Mouse (Mus musculus) midbrain, embryonic 10.5 days (tissue): ENCODE results near the gene C1d. TPM values are rescaled to one million over a fixed set of nuclear protein-coding genes. Genes with fewer than 3 reads are reported as not detected.
"Not testable (repeated sequence)": the region's sequence is repeated elsewhere in the genome, so short reads cannot be mapped to it uniquely, and the experiment has no call there.

Source experiments
- DNase-seq: peaks from one replicate; pipeline ENCODE4 v3.0.0-alpha.2; 2017; ENCODE audit warnings: low spot score
- H3K27ac ChIP-seq: fragments of 300-500 bp; sonication (generic); replicated peaks from 2 replicates; pipeline ENCODE4 v1.5.1; 2016; ENCODE audit warnings: mild to moderate bottlenecking
- H3K27me3 ChIP-seq: fragments of 300-500 bp; sonication (generic); 2 replicates; pipeline ENCODE4 v1.6.1; 2016; ENCODE audit warnings: low read depth, mild to moderate bottlenecking; ENCODE audit not compliant: poor library complexity, severe bottlenecking
- H3K36me3 ChIP-seq: fragments of 300-500 bp; sonication (generic); 2 replicates; pipeline ENCODE4 v1.6.1; 2016; ENCODE audit warnings: mild to moderate bottlenecking, moderate library complexity
- H3K4me1 ChIP-seq: fragments of 300-500 bp; sonication (generic); 2 replicates; pipeline ENCODE4 v1.6.1; 2016
- H3K4me3 ChIP-seq: fragments of 300-500 bp; sonication (generic); 2 replicates; pipeline ENCODE4 v1.5.1; 2016; ENCODE audit warnings: mild to moderate bottlenecking, moderate library complexity
- H3K9me3 ChIP-seq: fragments of 300-500 bp; sonication (generic); replicated peaks from 2 replicates; pipeline ENCODE4 v1.6.1; 2016; ENCODE audit warnings: mild to moderate bottlenecking
- WGBS: fragments of 180-500 bp; shearing (Covaris S2); methylation state at CpG from one replicate; pipeline ENCODE4 v1.1.7; 2016; 5-methylcytosine and 5-hydroxymethylcytosine counted together
- polyA plus RNA-seq: library from polyadenylated mRNA; unstranded; fragments of >200 nt; fragmentation: Nextera tagmentation; extraction: Ambion mirVana; gene quantifications from 2 replicates; pipeline ENCODE4 v1.2.1, GENCODE M21; 2016

Gene C1d
- polyA plus RNA-seq = 107 and 111 TPM in 2 replicates

DNA sequence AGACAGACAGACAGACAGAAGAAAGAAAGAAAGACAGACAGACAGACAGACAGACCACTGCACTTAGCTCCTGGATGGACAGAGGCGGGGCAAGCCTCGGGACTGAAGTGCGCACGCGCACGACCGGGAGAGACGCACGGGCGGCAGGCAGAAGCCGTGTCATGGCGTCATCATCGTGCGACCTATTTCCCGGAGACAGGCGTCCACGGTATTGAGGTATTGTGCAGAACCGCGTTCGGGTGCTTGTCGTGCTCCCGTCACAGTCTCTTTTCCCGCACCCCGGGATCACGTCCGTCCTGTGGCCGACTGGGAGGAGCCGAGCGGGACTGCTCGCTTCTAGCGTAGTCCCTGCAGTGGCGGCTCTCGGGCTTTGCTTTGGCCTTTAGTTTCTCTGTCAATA lies at the start of gene C1d:
Gene C1d (plus strand): TSS at position 137 of the 400 bp plus-strand sequence.
- DNase-seq = peak; percentile 93
- WGBS = under 1% methylated on average over 33 of the region's 33 CpGs
- peaks cover 25% of the 10 kb centered on the region for H3K4me1 ChIP-seq
- H3K27me3 ChIP-seq = no peaks in the 10 kb centered on the region
- no peaks in the 10 kb centered on the region for H3K9me3 ChIP-seq
- peak within 1 kb of the TSS; percentile 92 for H3K27ac ChIP-seq
- H3K4me3 ChIP-seq = peak within 1 kb of the TSS; percentile 82
- no peaks in the 10 kb centered on the region for H3K36me3 ChIP-seq

- Histone ChIP-seq H3K4me3 (peak within 1 kb of the TSS; percentile 92), H3K9me3 (no peaks in the 10 kb centered on the region), H3K36me3 (peaks cover 30% of the 10 kb centered on the region), H3K27me3 (no peaks in the 10 kb centered on the region), H3K4me1 (peaks cover 26% of the 10 kb centered on the region), H3K27ac (peak within 1 kb of the TSS; percentile 98)
- DNase-seq = peak; percentile 96
- under 1% methylated on average over 65 of the region's 65 CpGs for WGBS
These were observed 45.9 kb upstream of the C1d start, which contains the start of gene Pno1 for GRCm38 (mm10) chr11:17211258-17212140. Gene Pno1, minus strand, starts transcription at chr11:17211568.

- no peak for DNase-seq
- 3% methylated on average over 10 of the region's 10 CpGs for WGBS
- peak overlapping the region; percentile 98 for H3K27ac ChIP-seq
These were observed 45.3 kb upstream of the C1d start for GRCm38 (mm10) chr11:17212141-17212495.

DNA sequence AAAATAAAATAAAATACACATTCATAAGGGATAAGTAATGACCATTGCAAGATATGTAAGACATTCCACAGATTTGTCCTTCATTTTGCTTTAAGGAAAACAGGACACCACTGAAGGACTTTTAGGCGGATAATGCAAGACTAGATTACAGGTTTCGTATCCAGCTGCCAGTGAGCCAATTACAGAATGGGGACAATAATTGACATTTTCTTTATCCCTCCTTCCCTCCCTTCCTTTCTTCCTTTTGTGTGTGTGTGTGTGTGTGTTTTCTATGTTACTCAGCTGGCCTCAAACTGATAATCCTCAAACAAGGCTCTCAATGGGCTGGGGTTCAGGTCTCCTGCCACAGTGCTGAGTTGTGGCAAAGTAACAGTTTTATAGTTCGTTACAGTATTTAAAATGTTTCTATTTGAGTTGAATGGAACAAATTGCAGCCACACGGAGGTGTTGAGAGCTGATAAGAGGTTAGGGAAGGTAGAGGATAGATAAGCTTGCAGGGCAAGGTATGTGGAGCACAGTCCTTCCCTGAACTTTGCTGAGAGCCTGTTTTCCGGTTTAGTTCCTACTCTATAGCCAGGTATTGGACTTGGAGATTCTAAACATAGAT lies 44.4 kb upstream of the C1d start:
- H3K9me3 ChIP-seq = no peaks in the 10 kb centered on the region
- WGBS = 87% methylated on average over 5 of the region's 5 CpGs
- no peaks in the 10 kb centered on the region for H3K27me3 ChIP-seq
- no peak overlapping the region for H3K27ac ChIP-seq
- DNase-seq = no peak
- peak overlapping the region; percentile 92 for H3K4me3 ChIP-seq
- peaks cover 15% of the 10 kb centered on the region for H3K36me3 ChIP-seq
- H3K4me1 ChIP-seq = peaks cover 26% of the 10 kb centered on the region

More at GRCm38 (mm10) chr11:17212141-17212495, 45.3 kb upstream of the C1d start:
- H3K27me3 ChIP-seq = no peaks in the 10 kb centered on the region
- H3K36me3 ChIP-seq = peaks cover 24% of the 10 kb centered on the region
- peaks cover 26% of the 10 kb centered on the region for H3K4me1 ChIP-seq
- no peaks in the 10 kb centered on the region for H3K9me3 ChIP-seq
- H3K4me3 ChIP-seq = peak overlapping the region; percentile 92

DNA sequence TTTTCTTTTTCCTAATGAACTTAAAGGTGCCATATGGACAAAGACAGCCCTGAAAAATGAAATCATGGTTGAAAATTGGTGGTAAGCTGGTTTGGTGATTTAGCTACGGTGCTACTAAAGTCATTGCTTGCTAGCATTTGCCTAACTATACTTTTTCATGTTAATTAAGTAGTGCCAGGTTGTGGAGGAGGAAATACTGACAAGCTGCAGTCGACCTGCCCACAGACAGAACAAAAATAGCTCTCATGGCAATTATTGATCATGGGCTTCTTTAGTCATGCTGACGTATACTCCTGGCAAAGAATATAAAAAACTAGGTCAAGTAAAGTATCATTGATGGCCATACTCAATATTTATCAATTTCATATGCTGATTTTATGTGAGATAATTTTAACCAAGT lies 41.9 kb upstream of the C1d start:
- no peak for DNase-seq
- no peaks in the 10 kb centered on the region for H3K27me3 ChIP-seq
- peaks cover 20% of the 10 kb centered on the region for H3K4me1 ChIP-seq
- 90% methylated on average over 3 of the region's 3 CpGs for WGBS
- no peaks in the 10 kb centered on the region for H3K9me3 ChIP-seq
- H3K27ac ChIP-seq = no peak overlapping the region
- H3K36me3 ChIP-seq = peaks cover 3% of the 10 kb centered on the region; the same call in 1 of the 2 replicates
- H3K4me3 ChIP-seq = no peak overlapping the region

- no peaks in the 10 kb centered on the region for H3K27me3 ChIP-seq
- no peak overlapping the region for H3K4me3 ChIP-seq
- 95% methylated on average over 8 of the region's 8 CpGs for WGBS
- DNase-seq = no peak
- no peaks in the 10 kb centered on the region for H3K9me3 ChIP-seq
- H3K36me3 ChIP-seq = peaks cover 44% of the 10 kb centered on the region
- H3K27ac ChIP-seq = no peak overlapping the region
- H3K4me1 ChIP-seq = no peaks in the 10 kb centered on the region
These were observed 36.3 kb upstream of the C1d start for GRCm38 (mm10) chr11:17221126-17221525.

- Histone ChIP-seq H3K4me3 (no peak overlapping the region), H3K36me3 (peaks cover 60% of the 10 kb centered on the region), H3K9me3 (no peaks in the 10 kb centered on the region), H3K27me3 (no peaks in the 10 kb centered on the region), H3K4me1 (no peaks in the 10 kb centered on the region), H3K27ac (no peak overlapping the region)
- WGBS = 93% methylated on average over 5 of the region's 5 CpGs
- no peak for DNase-seq
These were observed 24.6 kb upstream of the C1d start for GRCm38 (mm10) chr11:17232792-17233191.

DNA sequence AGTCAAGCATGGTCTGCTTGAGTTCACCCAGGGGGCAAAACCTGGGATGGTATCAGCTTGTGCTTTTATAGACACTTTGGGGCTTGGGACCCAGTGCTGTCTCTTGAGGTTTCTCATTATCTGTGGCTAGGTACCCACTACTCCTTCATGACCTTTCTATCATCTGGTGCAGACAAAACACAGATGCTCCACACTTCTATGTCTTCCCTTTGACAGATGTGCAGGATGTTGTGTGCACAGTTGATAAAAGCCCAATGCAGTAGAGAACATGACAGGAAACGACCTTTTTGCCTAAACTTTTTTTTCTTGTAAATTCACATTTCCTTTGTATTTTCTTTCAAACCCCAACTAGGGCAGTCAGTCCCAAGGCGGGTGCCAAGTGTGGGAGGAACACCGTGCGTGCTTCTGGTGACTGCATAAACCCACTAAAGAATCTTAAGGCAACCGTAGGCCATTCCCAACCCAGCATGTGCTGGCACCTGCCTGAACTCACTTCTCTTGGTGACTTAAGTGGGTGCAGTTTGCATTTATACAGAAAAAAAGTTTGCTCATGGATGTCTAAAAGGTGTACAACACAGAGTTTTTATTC lies 20.8 kb upstream of the C1d start:
- Histone ChIP-seq H3K27me3 (no peaks in the 10 kb centered on the region), H3K36me3 (peaks cover 36% of the 10 kb centered on the region), H3K4me1 (no peaks in the 10 kb centered on the region), H3K4me3 (no peak overlapping the region), H3K9me3 (no peaks in the 10 kb centered on the region), H3K27ac (no peak overlapping the region)
- no peak for DNase-seq
- 88% methylated on average over 5 of the region's 5 CpGs for WGBS

DNA sequence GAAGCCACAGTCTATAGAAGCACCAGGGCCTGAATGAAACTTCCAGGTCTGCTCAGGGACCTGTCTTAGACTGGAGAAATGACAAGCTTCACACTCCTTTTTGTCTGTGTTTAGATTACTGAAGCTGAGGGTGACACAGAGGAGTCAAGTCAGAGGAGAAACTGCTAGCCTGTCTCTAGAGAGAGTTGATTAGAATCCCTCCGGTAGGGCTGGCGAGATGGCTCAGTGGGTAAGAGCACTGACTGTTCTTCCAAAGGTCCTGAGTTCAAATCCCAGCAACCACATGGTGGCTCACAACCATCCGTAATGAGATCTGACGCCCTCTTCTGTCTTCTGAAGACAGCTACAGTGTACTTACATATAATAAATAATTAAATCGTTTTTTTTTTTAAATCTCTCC lies 18.8 kb upstream of the C1d start:
- DNase-seq, H3K4me1 ChIP-seq, H3K9me3 ChIP-seq, H3K4me3 ChIP-seq, H3K27ac ChIP-seq, H3K27me3 ChIP-seq: not testable (repeated sequence)
- peaks cover 21% of the 10 kb centered on the region for H3K36me3 ChIP-seq
- WGBS = 89% methylated on average over 5 of the region's 5 CpGs

- Histone ChIP-seq H3K9me3 (no peaks in the 10 kb centered on the region), H3K27me3 (no peaks in the 10 kb centered on the region), H3K27ac (no peak overlapping the region), H3K36me3 (no peaks in the 10 kb centered on the region), H3K4me1 (no peaks in the 10 kb centered on the region), H3K4me3 (no peak overlapping the region)
- DNase-seq = no peak
These were observed 8.7 kb upstream of the C1d start for GRCm38 (mm10) chr11:17248715-17249114.

DNA sequence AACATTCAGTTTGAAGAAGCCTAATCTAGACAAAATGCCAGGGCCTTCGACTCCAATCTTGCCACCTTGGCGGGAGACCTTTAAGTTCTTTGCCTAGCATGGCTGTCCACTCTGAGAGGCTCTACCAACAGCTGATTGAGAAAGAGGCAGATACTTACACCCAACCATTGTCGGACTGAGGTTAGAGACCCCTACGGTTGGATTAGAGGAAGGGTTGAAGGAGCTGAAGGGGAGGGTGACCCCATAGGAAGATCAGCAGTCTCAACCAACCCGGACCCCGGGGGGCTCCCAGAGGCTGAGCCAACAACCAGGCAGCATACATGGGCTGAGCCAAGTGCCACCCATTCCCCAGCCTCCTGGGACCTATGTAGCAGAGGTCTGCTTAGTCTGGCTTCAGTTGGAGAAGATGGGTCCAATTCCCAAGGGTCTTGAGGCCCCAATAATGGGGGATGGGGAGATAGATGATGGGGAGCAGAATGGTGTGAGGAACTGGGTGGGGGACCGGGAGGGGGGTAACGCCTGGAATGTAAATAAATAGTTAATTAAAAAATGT lies 490 bp upstream of the C1d start:
- WGBS = 60% methylated on average over 8 of the region's 8 CpGs
- Histone ChIP-seq H3K9me3 (no peaks in the 10 kb centered on the region), H3K4me1 (peaks cover 25% of the 10 kb centered on the region), H3K36me3 (no peaks in the 10 kb centered on the region), H3K27ac (peak overlapping the region; percentile 92), H3K4me3 (peak overlapping the region; percentile 82), H3K27me3 (no peaks in the 10 kb centered on the region)
- peak; percentile 16 for DNase-seq

DNA sequence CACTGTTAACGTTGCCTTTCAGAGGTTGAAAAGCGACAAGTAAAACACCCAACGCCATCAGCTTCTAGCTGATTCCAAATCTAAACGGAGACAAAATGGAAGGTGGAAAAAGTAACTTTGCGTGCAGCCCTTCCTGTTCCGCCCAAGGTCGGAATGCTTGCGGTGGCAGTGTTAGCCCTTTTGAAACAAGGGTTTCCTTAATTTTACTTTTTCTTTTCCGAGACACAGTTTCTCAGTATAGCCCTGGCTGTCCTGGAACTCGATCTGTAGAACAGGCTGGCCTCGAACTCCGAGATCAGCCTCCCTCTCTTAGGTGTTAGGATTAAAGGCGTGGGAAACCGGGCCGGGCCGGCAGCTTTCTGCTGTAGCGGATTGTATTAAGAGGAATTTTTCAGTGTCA lies 482 bp downstream of the C1d start:
- no peaks in the 10 kb centered on the region for H3K36me3 ChIP-seq
- peak overlapping the region; percentile 92 for H3K27ac ChIP-seq
- peak overlapping the region; percentile 82 for H3K4me3 ChIP-seq
- 1% methylated on average over 17 of the region's 17 CpGs for WGBS
- no peak for DNase-seq
- H3K4me1 ChIP-seq = peaks cover 25% of the 10 kb centered on the region
- no peaks in the 10 kb centered on the region for H3K9me3 ChIP-seq
- no peaks in the 10 kb centered on the region for H3K27me3 ChIP-seq
